Mouse (Mus musculus): Measurements from ENCODE around the gene Sac3d1. TPM values are rescaled to one million over a fixed set of nuclear protein-coding genes. Genes with fewer than 3 reads are reported as not detected.
A peak's percentile ranks its signal among the peaks of the same experiment; 100 is the strongest.

Sac3d1 gene
- total RNA-seq, 2 experiments from 2014 or later, result 14.8 to 16.2 TPM

GRCm38 (mm10) chr19:6123330-6123729, 4.9 kb upstream of the Sac3d1 start:
- DNase-seq (ENCODE audit: low spot score in 2 of 2), result no peak

GRCm38 (mm10) chr19:6121761-6122160, 3.3 kb upstream of the Sac3d1 start:
- no peak for DNase-seq (ENCODE audit: low spot score in 2 of 2)

GRCm38 (mm10) chr19:6118677-6119185, 281 bp upstream of the Sac3d1 start:
- DNase-seq (ENCODE audit: low spot score in 2 of 2), result no peak

- no peak for DNase-seq (ENCODE audit: low spot score in 2 of 2)
Measured at GRCm38 (mm10) chr19:6117346-6117985, 984 bp downstream of the Sac3d1 start.

- no peak for DNase-seq (ENCODE audit: low spot score in 2 of 2)
Measured at GRCm38 (mm10) chr19:6116113-6116850, 2.2 kb downstream of the Sac3d1 start.

- DNase-seq (ENCODE audit: low spot score in 2 of 2), result no peak
Measured at GRCm38 (mm10) chr19:6113116-6113515, 5.3 kb downstream of the Sac3d1 start.

GRCm38 (mm10) chr19:6105586-6105985, 12.9 kb downstream of the Sac3d1 start, which contains the start of gene Naaladl1:
Naaladl1 (plus strand) TSS chr19:6105782.
- DNase-seq (ENCODE audit: low spot score in 2 of 2), result no peak

- no peak for DNase-seq (ENCODE audit: low spot score in 2 of 2)
Measured at GRCm38 (mm10) chr19:6104476-6104875, 14.0 kb downstream of the Sac3d1 start.

GRCm38 (mm10) chr19:6102169-6102853, 16.1 kb downstream of the Sac3d1 start:
- no peak for DNase-seq (ENCODE audit: low spot score in 2 of 2)

- DNase-seq (ENCODE audit: low spot score in 2 of 2), result no peak
Measured at GRCm38 (mm10) chr19:6101186-6101585, 17.3 kb downstream of the Sac3d1 start.

GRCm38 (mm10) chr19:6097847-6098246, 20.6 kb downstream of the Sac3d1 start:
- no peak for DNase-seq (ENCODE audit: low spot score in 2 of 2)

GRCm38 (mm10) chr19:6094119-6094518, 24.3 kb downstream of the Sac3d1 start, which contains the start of gene AC131692.1:
AC131692.1 (plus strand) TSS chr19:6094419.
- no peak for DNase-seq (ENCODE audit: low spot score in 2 of 2)

- no peak for DNase-seq (ENCODE audit: low spot score in 2 of 2)
Measured at GRCm38 (mm10) chr19:6088841-6089240, 29.6 kb downstream of the Sac3d1 start.

GRCm38 (mm10) chr19:6085417-6085879, 33.0 kb downstream of the Sac3d1 start:
- no peak for DNase-seq (ENCODE audit: low spot score in 2 of 2)

GRCm38 (mm10) chr19:6084478-6085248, 33.8 kb downstream of the Sac3d1 start, which contains the start of the genes Zfpl1 and Cdca5:
Zfpl1 (minus strand) TSS chr19:6084956.
Cdca5 (plus strand) TSS chr19:6084983.
- DNase-seq (ENCODE audit: low spot score in 2 of 2), result peak; percentile 83 to 94

- no peak for DNase-seq (ENCODE audit: low spot score in 2 of 2)
Measured at GRCm38 (mm10) chr19:6082156-6082555, 36.3 kb downstream of the Sac3d1 start, which contains the start of gene Gm28374. Gm28374 (minus strand) TSS chr19:6082256.

GRCm38 (mm10) chr19:6079983-6080480, 38.4 kb downstream of the Sac3d1 start, which contains the start of gene Tmem262:
Tmem262 (plus strand) TSS chr19:6080033.
- DNase-seq (ENCODE audit: low spot score in 2 of 2), result no peak

GRCm38 (mm10) chr19:6076564-6077393, 41.7 kb downstream of the Sac3d1 start, which contains the start of gene Vps51:
Vps51 (minus strand) TSS chr19:6077231.
- DNase-seq (ENCODE audit: low spot score in 2 of 2), result peak; percentile 55 to 79

- DNase-seq (ENCODE audit: low spot score in 2 of 2), result no peak
Measured at GRCm38 (mm10) chr19:6073889-6074288, 44.6 kb downstream of the Sac3d1 start.
